In the genomic region with DNA sequence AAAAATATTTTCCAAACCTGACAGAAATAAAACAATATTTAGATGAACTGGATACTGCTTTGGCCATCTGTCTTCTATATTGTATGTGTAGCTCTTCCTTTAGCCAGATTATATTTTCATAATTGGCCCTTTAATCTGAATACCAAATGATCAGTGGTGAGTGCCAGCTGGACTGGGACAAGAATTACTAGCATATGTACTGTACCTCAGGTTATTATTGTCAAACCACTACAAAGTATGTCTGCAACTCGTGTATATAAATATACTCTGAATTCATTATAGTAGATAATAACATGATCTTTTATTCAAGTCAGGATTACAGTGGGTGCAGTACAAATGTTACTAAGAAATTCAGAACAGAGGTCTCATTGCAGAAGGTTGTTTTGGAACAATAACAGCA, we compare ENCODE assay signal across 22 mouse cellular contexts.
"Had no signal": no experiment of that assay in that cellular context is flagged by ENCODE, and none has a peak within 500 bp of the region (broad histone marks: within the 10 kb centered on the region; RNA-seq: fewer than 3 reads in every experiment).

No protein-coding gene starts in this region.

- H3K9me3 ChIP-seq: limb, embryonic 10.5 days; limb, embryonic 13.5 days; liver, embryonic 12.5 days; liver, embryonic 15.5 days; lung, embryonic 15.5 days; neural tube, embryonic 13.5 days; stomach, embryonic 15.5 days had no signal

- H3K4me3 ChIP-seq: layer of hippocampus, adult 2 months; limb, embryonic 10.5 days; limb, embryonic 13.5 days; liver, embryonic 12.5 days; liver, embryonic 15.5 days; lung, embryonic 15.5 days; myocyte; neural tube, embryonic 13.5 days; stomach, embryonic 15.5 days had no signal

- ATAC-seq: liver, embryonic 12.5 days; midbrain, embryonic 16.5 days had no signal

- H3K4me2 ChIP-seq: limb, embryonic 13.5 days; liver, embryonic 12.5 days; liver, embryonic 15.5 days; lung, embryonic 15.5 days; midbrain, embryonic 11.5 days; neural tube, embryonic 13.5 days; stomach, embryonic 15.5 days had no signal

- H3K4me1 ChIP-seq: limb, embryonic 10.5 days; limb, embryonic 13.5 days; liver, embryonic 12.5 days; liver, embryonic 15.5 days; lung, embryonic 15.5 days; neural tube, embryonic 13.5 days; stomach, embryonic 15.5 days had no signal

- DNase-seq: kidney, postnatal 25 days; layer of hippocampus, adult 9-11 months; liver; lung, adult 18-20 months; lung, postnatal 10 days; lung, postnatal 4 days; retina, postnatal 1 day; right cerebral cortex, postnatal 25 days; spleen, adult 18-20 months; thymus, postnatal 25 days had no signal

- H3K9ac ChIP-seq: limb, embryonic 13.5 days; liver, embryonic 12.5 days; liver, embryonic 15.5 days; lung, embryonic 15.5 days; neural tube, embryonic 13.5 days; stomach, embryonic 15.5 days had no signal

- H3K27ac ChIP-seq: kidney, postnatal 0 days; layer of hippocampus, adult 2 months; limb, embryonic 10.5 days; limb, embryonic 13.5 days; liver, embryonic 12.5 days; liver, embryonic 15.5 days; lung, embryonic 15.5 days; neural tube, embryonic 13.5 days; stomach, embryonic 15.5 days had no signal

- H3K36me3 ChIP-seq: limb, embryonic 10.5 days; limb, embryonic 13.5 days; liver, embryonic 12.5 days; liver, embryonic 15.5 days; lung, embryonic 15.5 days; neural tube, embryonic 13.5 days; stomach, embryonic 15.5 days had no signal

- H3K27me3 ChIP-seq: limb, embryonic 13.5 days; liver, embryonic 12.5 days; liver, embryonic 15.5 days; lung, embryonic 15.5 days; neural tube, embryonic 13.5 days; stomach, embryonic 15.5 days had no signal
